Mouse (Mus musculus) lung, postnatal 0 days (tissue): ENCODE measurements around the gene Slc12a1.

Experiments
- CTCF ChIP-seq: IDR thresholded peaks from 2 replicates; pipeline ENCODE4 v1.5.1; 2016; ENCODE audit warnings: antibody characterized with exemption, mild to moderate bottlenecking
- EP300 ChIP-seq: IDR thresholded peaks from 2 replicates; pipeline ENCODE4 v1.6.1; 2016; ENCODE audit warnings: antibody characterized with exemption, mild to moderate bottlenecking, control low read depth

DNA sequence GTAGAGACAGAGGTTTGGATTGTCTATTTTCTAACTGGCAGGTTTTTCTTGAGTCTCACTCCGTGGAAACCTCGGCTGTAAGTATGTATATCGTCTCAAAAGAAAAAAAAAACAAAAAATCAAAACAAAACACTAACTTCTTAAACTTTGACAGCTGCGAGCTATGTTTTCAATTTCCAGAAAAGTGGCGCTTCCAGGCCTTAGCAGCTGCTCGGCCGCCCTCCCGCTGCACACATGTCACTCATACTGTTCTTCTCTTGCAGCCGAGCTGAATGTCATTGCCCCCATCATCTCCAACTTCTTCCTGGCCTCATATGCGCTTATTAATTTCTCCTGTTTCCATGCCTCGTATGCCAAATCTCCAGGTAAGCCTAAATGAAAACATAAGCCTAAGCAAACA is 35.6 kb downstream of the Slc12a1 start:
- TF ChIP-seq CTCF (no peak), EP300 (no peak)
